Mouse (Mus musculus) ovary, postnatal 10 days (tissue): ENCODE data around the gene Gm17660.

Experiments
- DNase-seq: peaks from one replicate; pipeline ENCODE4 v3.0.0; 2022; ENCODE audit warnings: low spot score

Gene Gm17660

DNA sequence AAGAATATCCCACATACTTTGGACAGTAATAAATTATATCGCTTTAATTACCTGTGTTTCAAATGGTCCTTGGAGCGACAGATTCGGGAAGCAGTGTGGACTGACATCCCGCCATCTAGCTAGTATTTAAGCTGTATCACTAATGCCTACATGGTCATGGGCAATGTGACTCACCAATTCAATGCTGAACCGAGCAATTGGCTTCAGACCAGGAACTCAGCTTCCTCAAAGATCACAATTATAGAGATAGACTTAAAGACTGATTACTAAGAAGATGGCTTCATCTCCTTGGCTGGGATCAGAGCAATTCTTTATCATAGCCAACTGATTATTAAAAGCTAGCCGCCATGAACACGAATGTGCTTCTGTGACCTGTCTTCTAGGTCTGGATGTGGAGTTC lies at the start of gene Gm17660:
Gm17660 (minus strand) TSS at position 101 of the 400 bp plus-strand sequence.
- no peak for DNase-seq

DNA sequence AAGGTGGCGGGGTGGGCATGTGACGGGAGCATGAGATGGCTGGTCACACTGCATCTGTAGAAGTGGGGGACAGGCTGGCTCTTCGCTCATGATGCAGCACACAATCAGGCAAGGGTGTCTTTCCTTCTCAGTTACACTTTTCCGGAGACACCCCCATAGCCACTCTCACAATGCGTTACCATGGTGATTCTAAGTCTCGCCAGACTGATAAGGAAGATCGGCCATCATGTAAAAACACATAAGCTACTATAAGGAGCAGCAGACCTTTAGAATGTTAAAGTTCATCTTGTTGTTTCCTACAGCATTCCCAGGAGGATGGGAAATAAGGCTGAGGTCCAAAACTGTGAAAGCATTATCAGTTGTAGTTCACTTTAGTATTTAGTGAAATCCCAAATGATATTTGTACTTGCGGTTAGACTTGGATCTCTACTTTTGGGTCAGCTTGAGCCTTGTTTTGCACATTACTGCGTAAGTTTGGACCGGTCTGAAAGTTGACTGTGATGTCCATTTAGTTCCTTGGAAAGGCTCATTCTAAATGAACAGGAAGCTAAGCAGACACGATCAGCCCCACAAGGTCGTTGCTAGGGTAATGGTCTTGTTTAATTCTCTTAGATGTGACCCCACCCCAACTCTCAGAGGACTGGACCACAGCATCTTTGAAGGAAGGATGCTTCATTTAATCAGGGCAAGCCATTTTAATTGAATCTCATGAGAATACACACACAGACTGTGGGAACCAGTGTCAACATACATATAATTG lies 49.3 kb upstream of the Gm17660 start:
- no peak for DNase-seq

DNA sequence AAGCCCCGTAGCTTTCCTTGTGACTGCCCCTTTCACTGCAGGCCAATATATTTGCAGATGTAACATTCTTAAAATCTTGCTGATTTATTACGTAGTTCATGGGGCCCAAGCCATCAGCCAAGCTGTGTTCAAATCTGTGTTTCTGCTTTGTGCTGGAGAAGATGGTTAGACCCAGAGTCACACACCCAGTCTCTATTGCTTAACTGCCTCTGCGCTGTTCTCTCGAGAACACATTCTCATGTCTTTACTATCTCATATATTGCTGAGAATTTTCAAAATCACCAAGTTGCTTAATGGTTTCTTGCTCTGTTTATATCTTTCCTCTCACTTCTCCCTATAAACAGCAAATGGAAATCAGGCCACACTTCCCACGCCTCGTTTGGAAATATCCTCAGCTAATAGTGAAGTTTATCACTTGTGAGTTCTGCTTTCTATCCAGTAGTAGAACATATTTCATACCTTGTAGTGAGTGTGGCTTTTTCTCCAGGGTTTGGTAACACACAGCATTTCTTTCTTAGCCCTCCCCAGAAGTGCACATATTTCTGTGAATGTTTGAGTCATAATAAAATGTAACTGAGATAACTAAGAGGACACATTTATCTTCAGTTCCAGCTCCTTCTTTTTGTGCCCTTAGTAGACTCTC lies 46.7 kb upstream of the Gm17660 start:
- no peak for DNase-seq

DNA sequence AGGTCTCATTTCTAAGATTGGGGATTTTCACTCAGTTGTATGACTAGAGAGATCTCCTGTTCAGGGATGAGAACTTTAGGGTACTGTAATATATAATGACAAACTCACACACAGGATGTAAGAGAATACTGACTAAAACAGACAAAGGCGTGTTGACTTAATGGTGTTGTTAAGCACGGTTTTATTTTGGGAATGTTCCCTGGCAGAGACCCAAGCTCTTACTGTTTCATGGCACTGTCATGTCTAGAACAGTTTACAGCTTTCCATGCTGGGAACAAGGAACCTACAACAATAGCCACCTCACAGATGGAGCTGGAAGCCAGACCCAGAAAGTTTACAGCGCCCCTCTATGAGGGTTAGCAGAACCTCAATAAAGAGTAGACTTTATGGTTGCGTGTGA lies 38.5 kb upstream of the Gm17660 start:
- no peak for DNase-seq

DNA sequence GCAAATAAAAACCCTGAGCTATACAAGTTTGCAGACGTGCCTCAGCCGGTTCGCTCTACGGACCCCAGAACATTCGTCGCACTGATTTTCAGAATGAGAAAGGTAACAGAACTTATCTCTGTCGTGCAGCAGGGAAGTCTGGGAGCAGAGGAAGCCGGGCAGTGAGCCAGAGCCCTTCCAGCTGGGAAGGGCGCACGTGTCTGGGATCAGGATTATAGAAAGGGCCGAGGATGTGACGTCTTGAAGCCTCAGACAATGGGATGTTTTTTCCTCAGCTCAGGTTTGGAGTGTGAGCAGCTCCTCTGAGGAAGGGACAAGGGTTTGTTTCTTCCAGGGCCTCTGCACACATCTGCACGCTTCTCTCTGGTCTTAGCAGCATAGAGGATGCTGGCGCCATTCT lies 37.7 kb upstream of the Gm17660 start:
- no peak for DNase-seq

DNA sequence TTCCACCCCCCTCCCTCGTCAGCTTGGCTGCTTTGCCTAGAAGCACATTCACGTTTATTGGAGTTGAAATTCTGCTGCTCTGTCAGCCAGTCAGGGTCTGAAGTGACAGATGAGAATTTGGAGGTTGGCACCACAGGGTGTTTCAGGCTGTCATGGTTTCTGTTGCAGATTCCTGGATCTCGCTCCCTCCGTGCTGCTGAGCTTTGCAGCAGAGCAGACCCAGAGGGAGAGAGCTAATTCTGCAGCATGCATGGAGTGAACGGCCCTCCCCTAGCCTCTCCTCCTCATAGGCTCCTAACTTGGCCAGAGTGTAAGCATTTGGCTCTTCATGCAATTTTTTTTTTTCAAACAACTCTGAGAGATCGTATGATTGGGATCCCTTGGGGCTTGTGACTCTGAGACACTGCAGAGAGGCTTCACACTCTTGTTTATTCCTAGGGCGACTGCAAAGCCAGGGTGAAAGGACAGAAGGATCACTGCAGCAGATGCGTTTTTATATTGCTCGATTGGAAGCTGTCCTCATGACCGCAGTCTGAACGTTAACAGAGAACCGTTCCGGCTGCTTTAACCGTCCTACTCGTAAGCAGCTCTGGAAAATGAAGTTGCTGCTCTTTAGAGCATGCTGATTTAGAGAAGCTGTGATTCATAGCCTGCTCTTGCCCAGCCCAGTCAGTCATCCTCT lies 36.2 kb upstream of the Gm17660 start, which contains the start of gene Sparcl1:
Sparcl1 (minus strand) TSS at position 243 of the 682 bp plus-strand sequence.
- DNase-seq, result no peak

DNA sequence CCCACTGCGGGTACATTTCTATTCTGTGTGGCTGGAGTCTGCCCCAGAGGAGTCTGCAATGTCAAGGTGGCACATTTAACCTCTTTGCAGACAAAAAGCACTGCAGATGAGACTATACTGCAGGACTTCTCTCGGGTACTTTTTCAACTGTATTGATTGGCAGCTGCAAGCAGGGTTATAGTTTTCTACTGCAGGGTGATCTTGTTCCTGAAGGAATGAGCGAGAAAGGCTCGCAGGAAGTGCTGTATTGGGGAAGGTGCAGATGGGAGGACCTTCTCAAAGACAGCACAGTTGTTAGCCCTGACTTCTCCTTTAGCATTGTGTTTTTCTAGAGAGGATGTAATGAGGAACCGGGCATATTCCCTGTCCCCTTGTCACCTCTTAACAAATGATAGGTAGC lies 35.1 kb upstream of the Gm17660 start:
- no peak for DNase-seq

DNA sequence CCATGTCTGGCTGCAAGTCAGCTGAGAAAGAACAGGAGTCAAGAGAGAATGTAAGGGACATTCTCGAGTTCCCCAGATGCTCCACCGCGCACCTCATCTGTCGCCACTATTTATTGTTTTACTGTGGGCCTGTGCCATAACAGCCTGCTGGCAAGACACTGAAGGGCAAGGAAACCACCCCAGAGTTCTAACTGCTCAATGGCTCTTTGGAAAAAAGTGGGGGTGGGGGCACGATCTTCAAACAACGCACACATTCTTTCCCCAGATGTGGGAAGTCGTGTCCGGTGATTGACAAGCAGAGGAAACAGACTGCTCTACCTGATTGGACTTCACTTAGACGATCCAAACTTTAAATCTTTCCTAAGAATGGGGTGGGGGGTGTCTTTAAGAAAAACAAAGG lies 34.6 kb upstream of the Gm17660 start:
- DNase-seq, result no peak

DNA sequence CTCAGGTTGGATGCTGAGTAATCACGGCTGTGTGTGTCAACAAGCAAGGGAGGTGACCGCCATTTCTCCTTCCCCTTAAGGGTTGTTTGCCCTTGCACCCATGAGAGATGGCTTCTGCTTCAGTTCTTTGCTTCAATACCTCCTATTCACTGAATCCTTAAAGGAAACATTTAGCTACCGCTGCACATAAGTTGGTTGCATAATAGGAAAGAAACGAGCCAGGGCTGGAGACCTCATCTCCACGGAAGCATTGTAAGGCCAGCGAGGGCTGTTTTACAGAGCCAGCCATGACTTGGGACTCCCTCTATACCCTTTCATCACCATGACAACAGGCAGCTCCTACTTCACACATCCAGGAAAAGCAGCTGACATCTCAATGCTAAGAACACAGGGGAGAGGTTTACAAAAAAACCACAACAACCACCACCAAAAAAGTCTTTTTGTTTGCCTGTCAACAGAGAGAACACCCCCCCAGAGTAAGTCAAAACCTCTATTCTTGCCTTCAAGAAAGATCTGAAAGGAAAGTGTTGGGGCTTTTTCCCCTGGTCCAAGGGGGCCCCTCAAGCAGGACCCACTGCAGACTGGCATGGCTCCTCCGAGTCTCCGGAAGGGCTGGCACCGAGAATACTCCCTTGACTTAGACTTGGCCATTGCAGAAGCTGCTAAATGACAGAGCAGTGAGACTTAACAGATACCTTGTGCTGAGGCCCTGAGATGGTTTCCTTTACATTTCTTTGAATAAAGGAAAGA lies 32.9 kb upstream of the Gm17660 start:
- DNase-seq, result no peak

DNA sequence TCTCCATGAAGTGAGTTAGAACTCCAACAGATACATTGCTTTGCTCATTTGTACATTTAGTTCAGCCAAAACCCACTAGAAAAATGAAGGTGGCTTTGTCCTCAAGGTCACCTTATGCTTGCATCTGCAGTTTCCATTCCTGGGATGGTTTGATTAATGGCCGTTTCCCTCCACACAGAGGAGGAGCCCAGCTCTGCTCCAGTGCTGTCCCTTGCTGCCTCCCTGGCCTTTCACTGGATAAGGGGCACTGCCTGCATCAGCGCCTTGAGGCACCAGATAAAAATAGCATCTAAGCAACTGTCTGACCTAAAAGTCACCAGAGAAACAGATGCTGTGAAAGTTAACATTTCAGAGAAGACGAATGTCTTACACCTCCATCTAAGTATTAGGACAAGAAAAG lies 32.1 kb upstream of the Gm17660 start:
- no peak for DNase-seq

DNA sequence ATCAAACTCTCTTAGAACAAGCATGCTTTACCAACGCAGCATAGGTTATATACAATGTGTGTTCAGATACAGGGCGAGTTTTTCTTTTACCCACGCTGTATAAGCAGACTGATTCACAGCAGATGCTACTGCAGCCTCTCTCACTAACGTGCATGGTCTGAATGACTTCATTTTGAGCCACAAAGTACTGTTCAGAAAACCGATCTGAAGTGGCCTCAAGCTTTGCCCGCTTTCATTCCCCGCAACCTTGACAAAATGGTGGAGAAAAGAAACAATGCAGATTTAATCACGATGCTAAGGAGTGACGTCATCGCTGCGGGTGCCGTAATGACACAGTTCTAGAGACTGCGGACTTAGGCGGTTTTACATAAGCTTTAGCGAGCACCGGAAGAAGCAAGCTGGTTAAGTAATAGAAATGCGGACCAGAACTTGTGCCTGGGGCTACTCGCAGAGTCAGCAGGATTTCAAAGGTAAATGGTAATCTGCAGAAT lies 31.5 kb upstream of the Gm17660 start:
- no peak for DNase-seq

DNA sequence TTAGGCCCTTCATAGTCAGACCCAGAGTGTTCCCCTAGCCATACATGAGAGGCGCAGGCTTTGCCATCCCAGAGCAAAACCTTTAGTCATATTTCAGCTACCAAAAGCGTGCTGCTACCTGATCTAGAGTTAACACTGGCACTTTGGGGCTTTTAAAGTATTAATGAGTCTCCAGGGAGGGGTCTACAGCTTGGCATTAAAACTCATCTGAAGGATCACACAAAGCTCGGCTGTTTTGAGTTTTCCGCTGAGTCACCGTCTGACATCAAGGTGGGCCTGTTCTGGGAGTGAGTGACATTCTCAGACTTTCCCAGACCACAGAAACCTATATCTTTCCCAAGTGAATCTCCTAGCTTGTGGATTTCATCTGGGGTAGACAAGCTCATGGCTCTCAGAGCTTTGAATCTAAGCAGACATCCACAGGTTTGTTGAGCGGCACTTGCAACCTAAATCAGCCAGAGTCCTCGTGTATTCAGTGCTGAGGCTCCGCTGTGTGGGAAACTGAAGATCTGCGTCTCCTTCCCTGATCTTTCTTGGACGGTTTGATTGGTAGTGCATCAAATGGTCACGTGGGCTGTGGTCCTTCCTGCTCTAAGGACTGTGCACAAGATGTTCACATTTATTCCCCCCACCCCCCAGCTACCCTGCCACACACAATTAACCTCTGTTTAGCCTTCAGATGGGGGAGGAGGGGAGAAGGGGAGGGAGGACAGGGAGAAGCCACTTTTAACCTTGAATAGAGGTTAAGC lies 30.9 kb upstream of the Gm17660 start:
- DNase-seq, result no peak

DNA sequence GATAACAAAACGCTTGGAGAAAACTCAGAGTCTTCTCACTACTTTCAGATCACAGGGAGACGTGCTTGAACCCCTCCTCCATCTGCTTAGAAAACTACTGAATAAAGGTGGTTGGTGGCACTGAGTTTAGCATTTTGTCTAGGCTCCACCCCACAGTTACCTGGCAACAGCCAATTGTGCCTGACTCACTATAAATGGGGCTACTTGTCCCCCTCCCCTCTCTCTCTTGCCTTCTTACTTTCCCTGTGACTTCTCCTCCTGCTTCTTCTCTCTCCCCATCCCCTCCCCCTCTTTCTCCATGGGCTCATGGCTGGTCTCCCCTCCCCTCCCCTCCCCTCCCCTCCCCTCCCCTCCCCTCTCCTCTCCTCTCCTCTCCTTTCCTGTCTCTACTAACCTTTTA lies 26.7 kb upstream of the Gm17660 start:
- DNase-seq, result no peak

DNA sequence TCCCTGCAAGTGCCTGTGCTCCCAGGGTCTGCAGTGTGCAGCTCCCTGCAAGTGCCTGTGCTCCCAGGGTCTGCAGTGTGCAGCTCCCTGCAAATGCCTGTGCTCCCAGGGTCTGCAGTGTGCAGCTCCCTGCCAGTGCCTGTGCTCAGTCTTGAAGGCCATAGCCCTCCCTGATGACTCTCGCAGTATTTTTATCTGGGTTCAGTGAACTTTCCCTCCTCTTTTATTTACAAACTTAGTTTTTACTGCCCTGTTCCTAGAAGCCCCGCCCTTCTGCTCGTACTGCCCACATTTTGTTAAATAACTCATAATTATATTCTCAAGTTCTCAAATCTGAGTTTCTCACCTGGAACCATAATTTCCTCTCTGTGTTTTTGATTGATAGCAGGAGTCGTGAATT lies 25.8 kb upstream of the Gm17660 start:
- DNase-seq, result no peak

DNA sequence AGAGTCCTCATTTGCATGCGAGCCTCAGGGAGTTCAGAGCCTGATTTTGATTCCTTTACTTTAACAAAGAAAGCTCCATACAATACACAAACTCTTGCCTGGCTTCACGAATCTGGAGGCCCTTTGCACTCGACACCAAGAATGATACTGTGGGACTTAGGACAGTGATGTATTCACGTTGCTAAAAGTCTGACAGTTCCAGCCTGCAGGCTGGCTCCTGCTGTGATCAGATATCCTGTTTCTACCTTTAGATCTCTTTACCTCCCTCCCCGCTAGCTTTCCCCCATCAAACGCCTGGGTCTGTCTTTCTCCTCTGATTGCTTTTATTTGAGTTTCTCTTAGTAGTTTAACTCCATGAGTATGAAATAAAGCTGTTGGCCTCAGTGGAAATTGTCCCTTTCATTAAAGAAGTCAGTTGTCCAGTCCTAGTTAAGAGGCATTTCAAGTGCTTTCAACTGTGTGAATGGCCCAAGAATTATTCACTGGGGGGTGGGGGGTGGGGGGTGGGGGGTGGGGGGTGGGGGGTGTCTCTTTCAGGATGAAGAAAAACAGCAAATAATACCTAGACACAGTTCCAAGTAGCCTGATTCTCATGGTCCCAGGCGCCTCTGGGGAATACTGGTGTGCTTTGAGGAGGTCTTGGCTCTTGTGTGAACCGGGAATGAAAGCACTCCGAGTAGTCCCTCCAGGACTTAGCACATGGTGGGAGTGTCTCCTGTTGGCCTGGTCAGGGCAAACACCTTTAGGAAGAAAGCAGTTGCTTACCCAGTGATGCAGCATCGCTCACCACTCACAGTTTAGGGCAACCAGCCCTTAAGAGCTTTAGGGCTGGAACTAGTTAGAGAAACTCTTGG lies 24.5 kb upstream of the Gm17660 start:
- no peak for DNase-seq

DNA sequence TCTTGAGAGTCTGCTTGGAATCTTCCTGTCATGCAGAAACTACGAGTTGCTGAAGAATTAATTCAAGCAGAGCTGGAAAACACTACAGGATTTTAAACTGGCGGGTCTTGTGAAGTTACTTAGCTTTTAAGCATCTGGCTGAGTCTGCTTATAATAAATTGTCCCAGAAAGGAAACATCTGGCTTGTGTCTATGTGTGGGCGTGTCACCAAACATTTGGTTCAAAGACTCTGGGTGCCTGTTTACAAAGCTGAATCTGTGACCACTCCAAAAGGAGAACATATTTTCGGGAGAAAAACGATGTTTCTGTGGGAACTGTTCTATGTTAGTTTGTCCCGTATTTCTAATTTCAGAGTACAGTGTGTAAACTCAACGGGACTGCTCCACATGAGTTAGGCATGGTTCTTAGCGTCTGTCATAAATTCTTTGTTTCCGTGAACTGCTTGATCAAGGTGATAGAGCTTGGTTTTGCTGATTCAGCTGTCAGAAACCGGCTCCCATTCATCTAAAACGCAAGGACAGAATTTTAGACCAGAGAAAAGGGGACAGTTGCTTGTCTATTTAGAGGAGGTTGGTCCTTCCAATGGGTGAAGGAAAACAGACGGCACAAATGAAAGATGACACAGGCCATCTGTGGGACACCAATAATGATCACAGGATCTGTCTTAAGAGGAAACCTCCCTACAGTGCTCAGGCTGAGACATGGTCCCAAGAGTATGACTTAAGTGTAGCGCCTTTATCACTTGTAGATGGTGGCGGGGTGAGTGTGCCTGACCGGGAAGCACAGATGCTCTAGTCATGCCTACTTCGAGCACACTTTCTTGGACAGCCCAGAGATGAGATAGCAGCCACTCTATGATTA lies 18.9 kb upstream of the Gm17660 start:
- no peak for DNase-seq

DNA sequence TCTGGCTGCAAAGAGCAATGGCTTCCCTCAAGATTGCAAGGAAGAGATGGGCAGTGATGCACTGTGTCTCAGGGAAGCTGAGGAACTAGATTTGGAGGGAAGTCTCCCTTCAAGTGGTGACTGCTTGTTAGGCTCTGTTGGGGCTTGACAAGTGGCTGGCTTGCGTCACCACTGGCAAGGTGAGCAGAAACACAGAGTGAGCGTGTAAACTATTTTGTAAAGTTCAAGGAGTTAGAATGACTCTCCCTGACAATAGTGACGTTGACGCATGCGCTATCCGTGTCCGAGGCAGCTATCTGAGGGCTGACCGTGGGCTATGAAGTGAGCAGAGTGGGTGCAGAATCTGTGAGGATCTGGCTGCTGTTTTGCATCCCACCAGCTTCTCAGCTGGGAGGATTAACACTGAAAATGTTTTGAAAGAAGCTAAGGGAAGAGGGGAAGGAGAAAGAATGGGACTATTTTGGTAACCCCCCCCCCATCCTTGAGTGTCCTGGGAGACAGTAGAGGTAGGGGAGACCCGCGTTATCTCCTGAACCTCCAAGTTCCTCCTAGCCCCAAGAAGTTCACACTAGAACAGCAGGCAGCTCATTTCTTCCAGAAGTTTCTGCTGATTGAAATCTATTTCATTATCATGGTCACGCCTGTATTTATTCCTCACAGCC lies 18.1 kb upstream of the Gm17660 start:
- DNase-seq, result no peak

DNA sequence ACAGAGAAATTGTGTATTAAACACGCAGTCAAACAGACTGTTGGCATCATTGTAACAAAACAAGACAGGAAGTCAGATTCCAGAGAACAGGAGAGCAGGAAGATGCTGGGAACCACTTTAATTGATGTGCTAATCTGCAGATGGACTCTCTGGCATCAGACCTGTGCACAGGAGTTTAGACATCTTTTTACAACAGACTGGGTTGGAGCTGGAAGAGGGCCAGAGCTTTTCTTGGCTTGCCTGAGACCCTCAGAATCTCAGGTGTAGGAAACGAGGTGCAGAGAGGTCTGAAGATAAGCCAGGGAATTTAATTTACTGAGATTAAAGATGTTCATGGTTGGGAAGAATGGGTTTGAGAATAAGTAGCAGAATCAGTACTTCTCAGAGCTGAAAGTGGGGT lies 12.3 kb upstream of the Gm17660 start:
- no peak for DNase-seq

DNA sequence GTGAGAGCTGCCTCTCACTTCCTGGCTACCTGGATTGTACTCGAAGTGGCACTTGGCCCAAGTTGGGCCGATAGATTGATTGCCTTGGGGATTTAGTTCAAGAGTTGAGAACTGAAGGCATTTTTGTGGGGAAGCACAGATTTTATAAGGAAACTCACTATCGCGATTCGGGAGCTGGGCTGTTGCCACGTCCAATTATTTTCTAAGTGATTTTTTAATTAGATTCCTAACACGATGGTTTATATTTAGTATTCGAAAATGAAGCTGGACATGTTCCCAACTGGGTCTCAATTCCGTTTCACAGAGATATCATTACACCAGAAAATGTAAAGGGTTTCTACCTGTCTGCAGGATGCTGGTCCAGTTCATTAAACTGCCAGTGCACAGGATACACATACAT lies 8.0 kb upstream of the Gm17660 start:
- no peak for DNase-seq
